Mouse (Mus musculus) megakaryocyte, adult 5-6 weeks (primary cell): Measurements from ENCODE around the gene AU018091. TPM values are rescaled to one million over a fixed set of nuclear protein-coding genes. Genes with fewer than 3 reads are reported as not detected.
A peak's percentile ranks its signal among the peaks of the same experiment; 100 is the strongest.
"Not testable (repeated sequence)": the region's sequence is repeated elsewhere in the genome, so short reads cannot be mapped to it uniquely, and the experiment has no call there.

Source experiments
- ATAC-seq: 2 replicates; pipeline ENCODE4 v1.8.0; 2016; ENCODE audit warnings: mild to moderate bottlenecking, inconsistent platforms; ENCODE audit not compliant: poor library complexity, severe bottlenecking
- total RNA-seq, 2 experiments: library from RNA; stranded (forward) in 1 of 2; stranded (reverse) in 1 of 2; fragments of 153-499, 151-499 nt in 1 of 2; fragments of 221-1000, 200-1000 nt in 1 of 2; gene quantifications; 2 replicates each; pipeline versions ENCODE4 v1.2.3 to v1.2.4; 2015 to 2017

AU018091 gene
- total RNA-seq (2015): not detected in 2 replicates
- total RNA-seq (2017): not detected in 2 replicates

DNA sequence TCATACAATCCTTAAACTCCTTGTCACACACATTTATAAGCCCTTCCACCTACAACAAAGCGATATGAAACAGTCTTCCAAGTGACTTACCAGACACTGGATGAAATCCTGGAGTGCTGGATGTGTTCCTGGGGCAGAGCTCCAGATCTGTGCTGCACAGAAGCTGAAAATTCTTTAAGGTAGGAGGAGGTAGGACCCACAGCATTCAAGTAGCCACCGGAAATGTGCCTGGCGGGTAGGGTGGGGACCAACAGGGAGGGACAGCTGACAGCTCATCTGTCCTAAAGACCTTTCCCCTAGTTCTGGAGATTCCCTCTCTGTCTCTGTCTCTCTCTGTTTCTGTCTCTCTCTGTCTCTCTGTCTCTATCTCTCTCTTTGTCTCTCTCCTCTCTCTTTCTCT lies at the start of gene AU018091:
TSS of gene AU018091 (minus strand) at position 279 of the 400 bp plus-strand sequence.
- ATAC-seq: no peak

DNA sequence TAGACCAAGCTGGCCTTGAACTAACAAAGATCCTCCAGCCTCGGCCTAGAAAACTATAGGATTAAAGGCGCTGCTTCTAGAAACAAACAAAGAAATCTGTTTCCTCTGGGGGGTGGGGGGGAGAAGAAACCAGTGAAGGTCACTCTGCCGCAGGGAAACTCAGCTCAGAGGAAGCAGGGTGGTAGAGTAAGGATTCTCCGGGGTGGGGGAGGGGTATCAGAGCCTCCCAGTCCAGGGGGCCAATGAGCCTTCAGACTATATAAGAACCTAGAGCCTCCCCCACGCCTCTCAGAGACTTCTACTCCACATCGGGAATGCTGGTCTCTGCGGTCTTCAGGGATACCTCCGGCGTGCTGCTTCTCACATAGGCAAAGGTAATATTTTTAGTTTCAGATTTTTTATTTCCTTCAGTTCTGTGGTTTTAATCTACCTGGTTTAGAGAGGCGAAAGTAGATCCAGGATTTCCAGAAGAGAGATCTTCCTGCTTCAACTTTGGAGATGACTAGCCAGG lies 48.6 kb upstream of the AU018091 start:
- no peak for ATAC-seq

DNA sequence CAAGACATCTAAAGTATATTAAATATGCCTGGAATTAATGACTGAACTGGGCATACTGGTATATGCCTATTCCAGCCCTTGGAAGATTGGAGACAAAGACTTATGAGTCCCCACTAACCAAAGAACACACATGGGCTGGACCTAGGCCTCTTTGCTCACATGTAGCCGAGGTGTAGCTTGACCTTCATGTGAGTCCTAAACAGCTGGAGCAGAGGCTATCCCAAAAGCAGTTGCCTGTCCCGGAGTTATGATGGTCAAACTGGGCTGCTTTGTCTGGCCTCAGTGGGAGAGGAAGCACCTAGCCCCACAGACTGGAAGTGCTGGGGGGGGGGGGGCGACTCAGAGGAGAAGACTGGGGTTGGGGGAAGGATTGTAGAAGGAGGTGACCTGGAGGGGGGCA lies 47.3 kb upstream of the AU018091 start:
- ATAC-seq: no peak

DNA sequence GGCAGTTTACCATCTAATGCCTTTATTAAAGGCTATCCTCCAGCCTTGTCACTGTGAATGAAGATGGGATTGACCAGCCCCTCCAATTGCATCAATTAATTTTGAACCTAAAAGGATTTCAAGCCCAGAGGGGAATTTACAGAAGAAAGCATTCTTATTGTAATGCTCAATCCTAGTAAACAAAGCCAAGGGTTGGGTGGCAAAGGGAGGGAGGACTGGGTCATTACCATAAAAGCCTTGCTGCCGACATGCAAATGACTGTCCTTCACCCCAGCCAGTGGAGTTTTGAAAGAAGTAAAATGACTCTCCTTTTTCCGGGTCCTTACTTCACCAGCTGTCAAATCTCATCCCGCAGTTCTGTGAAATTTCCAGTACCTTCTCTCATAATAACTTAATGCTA lies 44.6 kb upstream of the AU018091 start:
- ATAC-seq: no peak

DNA sequence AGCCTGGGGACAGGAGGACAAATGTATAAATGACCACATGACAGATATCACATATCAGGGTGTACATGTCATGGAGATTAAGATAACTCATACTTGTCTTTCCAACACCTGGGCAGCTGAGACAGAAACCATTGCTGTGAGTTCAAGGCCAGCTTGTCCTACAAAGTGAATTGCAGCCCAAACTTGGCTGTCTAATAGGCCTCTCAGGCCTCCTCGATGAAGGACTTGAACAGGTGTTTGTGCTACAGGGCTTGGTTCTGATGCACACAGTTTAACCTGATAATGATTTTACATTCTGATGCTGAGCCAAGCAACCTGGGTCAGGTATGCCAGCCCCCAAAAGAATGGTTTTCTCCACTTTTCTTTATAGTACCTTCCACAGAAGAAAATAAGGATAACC lies 44.2 kb upstream of the AU018091 start:
- no peak for ATAC-seq

DNA sequence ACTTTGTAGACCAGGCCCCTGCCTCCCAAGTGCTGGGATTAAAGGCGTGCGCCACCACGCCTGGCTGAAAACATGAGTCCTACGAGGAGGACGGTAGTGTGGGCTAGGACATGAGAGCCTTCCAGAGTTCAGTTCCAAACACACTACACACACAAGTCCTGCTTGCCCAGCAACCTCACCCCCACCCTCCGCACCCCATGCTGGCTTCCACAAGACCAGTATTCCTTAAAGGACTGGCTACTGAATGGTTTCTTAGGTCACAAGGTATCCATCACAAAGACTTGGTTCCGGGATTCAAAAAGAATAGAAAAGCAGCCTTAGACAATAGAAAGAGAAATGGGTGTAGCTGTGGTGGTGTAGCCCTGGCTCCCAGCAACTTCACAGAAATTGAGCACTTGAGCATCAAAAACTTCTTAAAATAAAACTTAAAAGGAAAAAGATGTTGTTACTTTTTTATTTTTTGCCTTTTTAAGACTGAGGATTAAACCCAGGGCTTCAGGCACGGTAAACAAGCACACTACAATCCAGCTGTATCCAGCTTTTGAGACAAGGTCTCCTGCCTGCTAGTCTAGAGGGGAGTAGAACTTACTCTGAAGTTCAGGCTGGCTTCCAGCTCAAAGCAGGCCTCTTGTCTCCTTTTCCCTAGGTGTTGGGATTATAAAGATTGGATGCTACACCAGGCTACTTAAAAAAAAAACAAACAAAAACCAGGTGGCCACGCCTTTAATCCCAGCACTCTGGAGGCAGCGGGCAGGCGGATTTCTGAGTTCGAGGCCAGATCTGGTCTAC lies 43.2 kb upstream of the AU018091 start:
- no peak for ATAC-seq

DNA sequence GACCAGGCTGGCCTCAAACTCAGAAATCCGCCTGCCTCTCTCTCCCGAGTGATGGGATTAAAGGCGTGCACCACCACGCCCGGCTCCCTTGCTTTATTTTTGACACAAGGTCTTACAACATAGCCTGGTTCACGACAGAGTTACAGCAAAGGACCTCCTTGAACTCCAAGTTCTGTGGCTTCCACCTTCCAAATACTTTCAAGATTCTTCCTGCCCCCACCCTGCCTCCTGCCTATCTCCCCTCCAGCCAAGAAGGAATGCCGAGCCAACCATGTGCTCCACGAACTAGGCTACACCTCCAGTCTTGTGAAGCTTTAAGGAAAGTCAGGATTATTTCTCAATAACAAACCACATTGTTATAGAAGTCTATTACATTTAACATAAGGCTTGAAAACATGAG lies 42.5 kb upstream of the AU018091 start:
- ATAC-seq: no peak

DNA sequence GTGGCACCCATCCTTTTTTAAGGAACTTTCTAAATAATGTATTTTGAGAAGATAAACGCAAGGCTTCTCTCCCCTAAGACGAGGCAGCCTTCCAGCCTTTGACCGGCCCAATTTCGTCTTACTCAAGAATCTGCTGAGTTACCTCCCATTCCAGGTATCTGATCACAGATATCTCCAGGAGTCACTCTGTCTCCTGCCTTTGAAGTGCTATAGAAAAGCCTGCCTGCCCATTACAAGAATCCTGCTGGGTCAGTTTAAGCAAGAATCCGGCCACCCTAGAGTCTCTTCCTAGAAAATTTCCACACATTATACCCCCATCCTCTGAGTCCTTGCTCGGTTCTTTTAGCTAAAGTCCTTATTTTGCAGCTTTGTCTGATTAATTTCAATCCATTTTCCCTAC lies 41.6 kb upstream of the AU018091 start:
- no peak for ATAC-seq

DNA sequence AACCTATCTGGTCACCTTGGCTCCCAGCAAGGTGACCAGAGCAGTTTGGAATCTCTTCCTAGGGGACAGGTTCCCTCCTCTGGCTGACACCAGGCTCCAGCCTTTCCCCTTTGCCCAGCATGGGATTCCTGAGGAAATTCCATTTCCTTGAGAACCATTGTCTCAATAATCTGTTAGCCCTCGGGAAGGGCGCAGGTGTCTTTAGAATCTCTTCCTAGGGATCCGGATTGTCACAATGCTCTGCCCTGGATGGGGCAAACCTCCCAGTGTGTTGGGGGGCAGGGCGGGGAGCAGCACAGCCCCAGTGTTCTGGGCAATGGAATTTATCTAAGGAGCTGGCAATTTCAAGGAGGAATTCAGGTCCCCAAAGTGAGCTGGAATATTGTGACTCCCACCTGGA lies 37.5 kb upstream of the AU018091 start:
- ATAC-seq: no peak

DNA sequence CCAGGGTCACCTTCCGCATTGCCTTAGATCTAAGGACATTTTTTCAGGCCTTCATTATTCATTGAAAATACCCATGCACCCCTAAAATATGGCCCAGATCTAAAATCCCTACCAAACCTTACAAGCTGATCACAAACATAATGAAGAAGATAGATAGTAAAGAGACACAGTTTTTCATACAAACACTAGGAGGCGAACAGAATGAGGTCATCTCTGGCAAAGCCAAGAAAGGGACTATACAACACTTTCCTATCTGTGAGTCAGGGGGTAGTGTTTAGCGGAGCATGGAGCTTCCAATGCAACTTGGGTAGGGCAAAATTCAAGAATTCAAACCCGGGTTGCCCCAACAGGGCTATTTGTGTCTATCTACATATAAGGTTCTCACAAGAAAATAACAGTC lies 35.6 kb upstream of the AU018091 start:
- no peak for ATAC-seq

DNA sequence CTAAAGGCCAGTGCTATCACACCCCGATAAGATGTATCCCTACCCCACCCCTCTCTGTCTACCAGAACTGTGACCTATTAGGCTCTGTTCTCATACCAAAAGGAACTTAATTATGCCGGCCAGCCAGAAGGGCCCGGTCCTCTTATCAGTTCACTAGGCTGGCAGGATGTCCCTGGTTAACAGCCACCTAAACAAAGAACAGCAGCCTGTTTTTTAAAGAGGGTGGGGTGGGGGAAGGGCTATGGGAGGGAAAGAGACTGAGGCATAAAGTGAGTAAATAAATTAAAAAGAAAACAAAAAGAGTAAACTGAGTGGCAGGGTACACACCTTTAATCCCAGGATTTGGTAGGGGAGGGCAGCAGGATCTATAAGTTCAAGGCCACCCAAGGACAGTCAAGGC lies 34.9 kb upstream of the AU018091 start:
- ATAC-seq: no peak

DNA sequence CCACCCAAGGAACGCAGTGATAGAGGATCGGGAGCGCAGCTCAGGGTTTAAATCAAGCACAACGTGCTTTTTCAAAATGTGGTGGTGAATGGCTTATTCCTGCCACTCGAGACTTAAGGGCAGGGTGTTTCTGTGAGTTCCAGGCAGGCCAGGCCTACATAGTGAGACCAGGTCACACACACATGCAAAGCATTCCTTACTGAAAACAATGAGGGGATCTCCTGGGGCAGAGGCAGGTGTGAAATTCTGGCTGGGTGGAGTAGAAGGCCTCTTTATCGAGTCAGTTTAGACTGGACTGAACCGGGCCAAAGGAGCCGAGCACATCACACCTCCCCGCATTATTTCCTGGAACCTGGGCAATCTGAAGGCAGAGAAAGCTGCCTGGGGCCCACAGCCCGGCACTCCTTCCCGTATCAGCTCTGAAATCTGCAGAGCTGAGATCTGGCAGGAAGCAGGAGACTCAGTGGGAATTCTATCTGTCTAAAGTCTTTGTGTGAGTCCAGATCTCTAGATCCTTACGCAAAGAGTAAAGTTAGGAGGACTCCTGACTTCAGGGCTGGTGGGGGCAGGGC lies 32.2 kb upstream of the AU018091 start:
- no peak for ATAC-seq

DNA sequence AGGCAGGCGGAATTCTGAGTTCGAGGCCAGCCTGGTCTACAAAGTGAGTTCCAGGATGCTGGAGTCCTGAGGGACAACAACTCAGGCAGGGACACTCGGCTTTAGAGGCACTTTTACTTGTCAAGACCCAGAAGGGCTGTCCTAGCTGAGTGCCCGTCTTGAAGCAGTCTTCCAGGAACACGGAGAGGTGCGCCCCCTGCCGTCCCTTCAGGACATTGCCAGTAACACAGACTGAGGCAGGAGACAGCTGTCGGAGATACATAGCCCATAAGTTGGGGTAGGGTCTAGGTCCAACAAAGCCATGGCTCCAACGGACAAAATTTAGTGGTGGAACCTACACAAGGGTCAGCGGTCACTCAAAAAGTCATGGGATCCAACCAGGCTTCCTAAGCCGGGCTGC lies 29.9 kb upstream of the AU018091 start:
- peak; percentile 56 for ATAC-seq

DNA sequence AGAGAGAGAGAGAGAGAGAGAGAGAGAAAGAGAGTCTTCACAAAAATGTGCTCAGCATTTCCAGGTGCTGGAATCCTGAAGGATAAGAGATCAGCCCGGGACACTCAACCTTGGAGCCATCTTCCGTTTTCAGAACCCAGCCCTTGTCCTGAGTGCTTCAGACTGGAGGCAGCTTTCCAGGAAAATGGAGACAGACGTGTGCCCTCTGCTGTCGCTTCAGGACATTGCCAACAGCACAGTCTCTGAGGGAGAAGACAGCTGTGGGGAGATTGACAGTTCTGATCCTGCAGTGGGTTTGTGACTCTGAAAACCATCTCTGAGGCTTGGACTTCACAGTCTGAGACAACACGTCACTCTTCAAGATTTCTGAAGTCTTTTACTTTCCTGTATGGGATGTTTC lies 26.8 kb upstream of the AU018091 start:
- ATAC-seq: no peak

DNA sequence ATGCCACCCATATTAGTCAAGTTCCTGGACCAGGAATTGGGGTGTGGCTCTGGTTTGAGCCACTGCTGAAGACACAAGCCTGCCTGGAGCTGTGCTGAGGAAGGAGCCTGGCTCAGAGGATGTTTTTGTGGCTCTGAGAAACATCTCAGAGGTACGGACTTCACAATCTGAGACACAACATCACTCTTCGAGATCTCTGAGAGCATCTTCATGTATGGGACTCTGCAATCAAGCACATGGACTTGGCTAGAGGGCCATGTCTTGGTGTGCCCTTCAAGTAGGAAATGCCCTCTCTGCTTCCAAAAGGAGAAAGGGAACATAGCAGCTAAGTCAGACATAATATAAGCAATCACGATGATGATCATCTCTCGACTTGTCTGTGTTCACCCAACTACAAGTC lies 25.5 kb upstream of the AU018091 start:
- no peak for ATAC-seq

DNA sequence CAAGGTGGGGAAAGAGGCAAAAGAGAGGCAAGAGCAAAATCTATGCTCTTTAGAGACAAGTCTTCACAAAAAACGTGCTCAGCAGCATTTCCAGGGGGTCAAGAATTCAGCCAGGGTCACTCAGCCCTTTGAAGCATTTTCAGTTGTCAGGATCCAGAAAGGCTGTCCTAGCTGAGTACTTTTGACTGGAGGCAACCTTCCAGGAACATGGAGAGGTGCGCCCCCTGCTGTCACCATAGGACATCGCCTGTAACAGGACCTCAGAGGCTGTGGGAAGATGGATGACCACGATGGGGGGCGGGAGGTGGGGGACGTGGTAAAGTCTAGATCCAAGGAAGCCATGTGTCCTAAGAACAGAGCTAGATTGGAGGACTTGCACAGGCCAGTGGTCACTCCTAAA lies 24.9 kb upstream of the AU018091 start:
- no peak for ATAC-seq

DNA sequence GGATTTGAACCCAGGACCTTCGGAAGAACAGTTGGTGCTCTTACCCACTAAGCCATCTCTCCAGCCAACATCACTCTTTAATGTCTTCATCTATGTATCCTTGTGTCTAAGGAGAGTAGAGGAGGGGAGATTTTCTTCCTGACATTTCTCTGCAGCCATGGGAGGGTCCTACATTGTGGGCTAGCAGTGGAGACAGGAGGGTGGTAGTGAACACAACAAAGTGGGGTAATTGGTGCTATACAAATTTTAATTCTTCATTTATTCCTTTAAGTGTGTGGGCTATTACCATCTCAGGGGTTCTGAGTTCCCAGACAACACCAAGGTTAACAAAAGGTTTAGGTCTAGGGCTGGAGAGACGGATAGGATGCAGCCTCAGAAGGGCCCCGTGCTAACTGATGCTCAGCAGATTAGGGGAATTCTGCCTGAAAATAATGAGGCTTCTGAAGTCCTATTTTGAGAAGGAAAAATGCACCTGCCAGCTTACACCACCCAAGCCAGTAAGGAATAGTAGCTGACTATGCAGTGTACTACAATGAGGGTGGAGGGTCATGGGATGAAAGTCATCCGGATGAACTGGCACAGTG lies 24.1 kb upstream of the AU018091 start:
- ATAC-seq: no peak

DNA sequence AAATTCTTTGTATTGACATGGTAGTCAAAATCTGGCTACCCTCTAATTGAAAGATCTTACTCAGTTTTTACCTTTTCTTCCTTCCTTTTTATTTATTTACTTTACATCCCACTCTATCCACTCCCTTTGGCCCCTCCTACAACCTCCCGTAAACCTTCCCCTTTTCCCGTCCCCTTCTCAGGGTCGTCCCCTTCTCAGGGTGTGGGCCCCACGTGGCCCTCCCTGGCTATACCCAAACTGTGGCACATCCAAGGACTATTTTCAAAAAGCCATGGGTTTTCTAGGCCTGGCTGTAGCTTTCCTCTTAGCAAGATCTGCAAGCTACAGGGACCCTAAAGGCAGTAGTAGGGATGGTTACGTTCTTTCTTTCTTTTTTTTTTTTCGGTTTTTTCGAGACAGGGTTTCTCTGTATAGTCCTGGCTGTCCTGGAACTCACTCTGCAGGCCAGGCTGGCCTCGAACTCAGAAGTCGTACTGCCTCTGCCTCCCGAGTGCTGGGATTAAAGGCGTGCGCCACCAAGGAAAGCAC lies 23.0 kb upstream of the AU018091 start:
- no peak for ATAC-seq

DNA sequence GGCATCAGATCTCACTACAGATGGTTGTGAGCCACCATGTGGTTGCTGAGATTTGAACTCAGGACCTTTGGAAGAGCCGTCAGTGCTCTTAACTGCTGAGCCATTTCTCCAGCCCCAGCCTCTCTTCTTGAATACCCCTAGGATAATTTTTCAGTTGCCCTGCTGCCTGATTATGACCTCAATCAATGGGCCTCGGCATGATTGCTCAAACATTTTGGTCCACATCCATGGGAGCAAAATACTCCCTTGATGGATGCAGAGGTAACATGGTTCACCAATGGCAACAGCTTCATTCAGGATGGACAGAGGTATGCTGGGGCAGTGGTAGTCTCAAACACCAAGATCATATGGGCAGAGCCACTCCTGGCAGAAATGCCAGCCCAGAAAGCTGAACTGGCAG lies 17.7 kb upstream of the AU018091 start:
- not testable (repeated sequence) for ATAC-seq

DNA sequence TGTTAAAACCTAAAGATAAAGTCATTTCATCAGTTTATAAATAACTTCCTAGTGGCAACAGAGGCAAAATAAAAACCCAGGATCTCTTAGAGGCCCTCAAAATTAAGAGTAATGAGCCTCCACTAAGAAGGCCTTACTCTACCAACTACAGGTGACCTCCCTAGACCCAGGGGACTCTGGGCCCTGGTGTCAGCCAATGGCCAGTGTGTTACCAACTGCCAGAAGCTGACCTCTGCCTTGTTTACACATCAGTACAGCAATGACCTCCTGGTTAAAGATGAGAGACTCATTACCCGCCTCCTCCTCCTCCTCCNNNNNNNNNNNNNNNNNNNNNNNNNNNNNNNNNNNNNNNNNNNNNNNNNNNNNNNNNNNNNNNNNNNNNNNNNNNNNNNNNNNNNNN lies 17.1 kb upstream of the AU018091 start:
- no peak for ATAC-seq

DNA sequence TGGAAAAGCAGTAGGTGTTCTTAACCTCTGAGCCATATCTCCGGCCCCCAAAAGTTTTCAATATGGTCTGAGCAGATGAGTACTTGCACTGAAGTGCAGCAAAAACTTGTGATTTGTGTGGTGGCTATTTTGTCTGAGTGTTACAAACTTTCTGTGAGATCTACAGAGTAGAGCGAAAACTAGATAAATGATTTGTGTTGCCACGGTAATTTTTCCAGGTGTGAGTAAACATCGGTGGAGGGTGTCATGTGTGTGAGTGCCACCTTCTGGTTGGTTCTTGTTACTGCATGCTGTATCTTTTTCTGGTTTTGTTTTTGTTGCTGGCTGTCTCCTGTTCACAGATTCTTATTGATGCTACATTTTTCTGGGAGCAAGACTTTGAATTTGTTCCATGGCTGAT lies 15.4 kb upstream of the AU018091 start:
- ATAC-seq: no peak

DNA sequence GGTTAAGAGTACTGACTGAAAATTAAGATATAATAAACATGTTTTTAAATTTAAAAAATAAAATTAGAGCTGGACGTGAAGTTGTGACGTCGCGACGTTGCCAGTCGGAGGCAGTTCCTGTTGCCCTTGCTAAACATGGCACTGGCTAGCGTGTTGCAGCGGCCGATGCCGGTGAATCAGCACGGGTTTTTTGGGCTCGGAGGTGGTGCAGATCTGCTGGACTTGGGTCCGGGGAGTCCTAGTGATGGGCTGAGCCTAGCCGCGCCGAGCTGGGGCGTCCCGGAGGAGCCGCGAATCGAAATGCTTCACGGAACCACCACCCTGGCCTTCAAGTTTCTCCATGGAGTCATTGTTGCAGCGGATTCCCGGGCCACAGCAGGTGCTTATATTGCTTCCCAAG lies 12.0 kb upstream of the AU018091 start:
- peak; percentile 47; the same call in 1 of the 2 replicates for ATAC-seq
